Mouse (Mus musculus): ENCODE results near the gene B3glct. TPM values are rescaled to one million over a fixed set of nuclear protein-coding genes. Genes with fewer than 3 reads are reported as not detected.

The B3glct gene
- polyA plus RNA-seq, 1 experiment from 2014 or later: 13.8 TPM

DNA sequence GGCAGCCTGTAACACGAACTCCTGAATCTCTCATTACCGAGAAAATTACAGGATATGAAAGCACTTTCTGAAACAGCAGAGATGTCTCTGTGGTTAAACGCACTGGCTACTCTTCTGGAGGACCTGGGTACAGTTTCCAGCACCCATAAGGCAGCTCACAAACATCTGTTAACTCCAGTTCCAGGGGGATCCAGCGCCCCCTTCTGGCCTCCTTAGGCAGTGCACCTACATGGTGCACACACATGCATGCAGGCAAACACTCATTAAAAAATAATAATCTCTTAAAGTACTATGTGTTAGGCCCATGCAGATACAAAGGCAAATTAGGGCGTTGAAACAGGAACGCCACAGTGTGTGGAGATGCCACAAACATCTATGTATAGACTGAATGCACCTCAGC, 16.6 kb upstream of the B3glct start:
- Histone ChIP-seq H3K27ac (ENCODE audit: low read depth, low read length) (no peak overlapping the region), H3K4me2 (ENCODE audit: low read length) (no peak overlapping the region), H3K4me3 (ENCODE audit: low read length) (no peak overlapping the region), H3K36me3 (ENCODE audit: control insufficient read depth, insufficient read depth, low read length) (no peaks in the 10 kb centered on the region), H3K9me3 (ENCODE audit: control insufficient read depth, low read length) (no peaks in the 10 kb centered on the region), H3K27me3 (replicated peaks; ENCODE audit: control insufficient read depth, insufficient read depth, low read length) (no peaks in the 10 kb centered on the region), H3K4me1 (ENCODE audit: control insufficient read depth, insufficient read depth, low read depth, low read length) (no peaks in the 10 kb centered on the region), H3K9ac (ENCODE audit: low read depth, low read length) (no peak overlapping the region)
- 86% methylated on average over 6 of the region's 6 CpGs for WGBS
- ATAC-seq: no peak

GRCm38 (mm10) chr5:149662980-149663379, 15.1 kb upstream of the B3glct start:
- no peak for ATAC-seq
- no peak overlapping the region for H3K9ac ChIP-seq (ENCODE audit: low read depth, low read length)
- no peak overlapping the region for H3K4me3 ChIP-seq (ENCODE audit: low read length)
- no peaks in the 10 kb centered on the region for H3K9me3 ChIP-seq (ENCODE audit: control insufficient read depth, low read length)
- H3K27ac ChIP-seq (ENCODE audit: low read depth, low read length): no peak overlapping the region
- no peaks in the 10 kb centered on the region for H3K4me1 ChIP-seq (ENCODE audit: control insufficient read depth, insufficient read depth, low read depth, low read length)
- H3K36me3 ChIP-seq (ENCODE audit: control insufficient read depth, insufficient read depth, low read length): no peaks in the 10 kb centered on the region
- no peak overlapping the region for H3K4me2 ChIP-seq (ENCODE audit: low read length)
- 95% methylated on average over 6 of the region's 6 CpGs for WGBS
- H3K27me3 ChIP-seq (replicated peaks; ENCODE audit: control insufficient read depth, insufficient read depth, low read length): no peaks in the 10 kb centered on the region

GRCm38 (mm10) chr5:149663417-149663816, 14.6 kb upstream of the B3glct start:
- ATAC-seq: no peak
- Histone ChIP-seq H3K27ac (ENCODE audit: low read depth, low read length) (no peak overlapping the region), H3K36me3 (ENCODE audit: control insufficient read depth, insufficient read depth, low read length) (no peaks in the 10 kb centered on the region), H3K9ac (ENCODE audit: low read depth, low read length) (no peak overlapping the region), H3K4me2 (ENCODE audit: low read length) (no peak overlapping the region), H3K9me3 (ENCODE audit: control insufficient read depth, low read length) (no peaks in the 10 kb centered on the region), H3K4me1 (ENCODE audit: control insufficient read depth, insufficient read depth, low read depth, low read length) (no peaks in the 10 kb centered on the region), H3K27me3 (replicated peaks; ENCODE audit: control insufficient read depth, insufficient read depth, low read length) (no peaks in the 10 kb centered on the region), H3K4me3 (ENCODE audit: low read length) (no peak overlapping the region)
- WGBS: 87% methylated on average over 5 of the region's 5 CpGs

GRCm38 (mm10) chr5:149677196-149677595, 834 bp upstream of the B3glct start:
- no peaks in the 10 kb centered on the region for H3K27me3 ChIP-seq (replicated peaks; ENCODE audit: control insufficient read depth, insufficient read depth, low read length)
- peaks cover 10% of the 10 kb centered on the region for H3K4me1 ChIP-seq (ENCODE audit: control insufficient read depth, insufficient read depth, low read depth, low read length)
- no peaks in the 10 kb centered on the region for H3K36me3 ChIP-seq (ENCODE audit: control insufficient read depth, insufficient read depth, low read length)
- H3K27ac ChIP-seq (ENCODE audit: low read depth, low read length): no peak overlapping the region
- 92% methylated on average over 3 of the region's 3 CpGs for WGBS
- ATAC-seq: no peak
- no peak overlapping the region for H3K4me2 ChIP-seq (ENCODE audit: low read length)
- H3K9ac ChIP-seq (ENCODE audit: low read depth, low read length): no peak overlapping the region
- H3K9me3 ChIP-seq (ENCODE audit: control insufficient read depth, low read length): no peaks in the 10 kb centered on the region
- H3K4me3 ChIP-seq (ENCODE audit: low read length): no peak overlapping the region

DNA sequence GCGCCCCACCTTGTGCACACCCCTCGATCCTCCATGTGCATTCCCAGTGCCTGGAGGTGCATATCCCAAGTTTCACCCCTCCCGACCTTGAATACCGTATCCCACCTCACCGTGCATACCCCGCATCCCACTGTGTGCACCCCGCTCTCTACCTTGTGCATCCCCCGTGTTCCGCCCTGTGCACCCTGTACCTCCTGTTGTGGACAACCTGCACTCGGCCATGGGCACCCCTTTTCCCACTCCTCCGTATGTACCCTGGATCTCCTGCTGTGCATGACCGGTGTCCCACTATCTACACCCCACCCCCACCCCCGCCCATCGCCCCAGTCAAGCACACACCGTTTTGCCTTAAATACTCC, 939 bp downstream of the B3glct start:
- no peak overlapping the region for H3K27ac ChIP-seq (ENCODE audit: low read depth, low read length)
- H3K27me3 ChIP-seq (replicated peaks; ENCODE audit: control insufficient read depth, insufficient read depth, low read length): no peaks in the 10 kb centered on the region
- peak overlapping the region; percentile 84 for H3K9ac ChIP-seq (ENCODE audit: low read depth, low read length)
- peak overlapping the region; percentile 95 for H3K4me2 ChIP-seq (ENCODE audit: low read length)
- H3K9me3 ChIP-seq (ENCODE audit: control insufficient read depth, low read length): no peaks in the 10 kb centered on the region
- H3K36me3 ChIP-seq (ENCODE audit: control insufficient read depth, insufficient read depth, low read length): no peaks in the 10 kb centered on the region
- peaks cover 10% of the 10 kb centered on the region for H3K4me1 ChIP-seq (ENCODE audit: control insufficient read depth, insufficient read depth, low read depth, low read length)
- no peak; the same call in 1 of the 2 replicates for ATAC-seq
- H3K4me3 ChIP-seq (ENCODE audit: low read length): peak overlapping the region; percentile 79
- WGBS: 3% methylated on average over 15 of the region's 15 CpGs

GRCm38 (mm10) chr5:149679362-149679761, 1.3 kb downstream of the B3glct start:
- peak overlapping the region; percentile 84 for H3K9ac ChIP-seq (ENCODE audit: low read depth, low read length)
- no peaks in the 10 kb centered on the region for H3K27me3 ChIP-seq (replicated peaks; ENCODE audit: control insufficient read depth, insufficient read depth, low read length)
- H3K9me3 ChIP-seq (ENCODE audit: control insufficient read depth, low read length): no peaks in the 10 kb centered on the region
- no peak overlapping the region for H3K27ac ChIP-seq (ENCODE audit: low read depth, low read length)
- H3K36me3 ChIP-seq (ENCODE audit: control insufficient read depth, insufficient read depth, low read length): no peaks in the 10 kb centered on the region
- peaks cover 10% of the 10 kb centered on the region for H3K4me1 ChIP-seq (ENCODE audit: control insufficient read depth, insufficient read depth, low read depth, low read length)
- H3K4me2 ChIP-seq (ENCODE audit: low read length): peak overlapping the region; percentile 95
- 0 out of 2 replicates have a peak, but pooled peaks have one; percentile 5 for ATAC-seq
- WGBS: 9% methylated on average over 12 of the region's 12 CpGs
- H3K4me3 ChIP-seq (ENCODE audit: low read length): peak overlapping the region; percentile 79

DNA sequence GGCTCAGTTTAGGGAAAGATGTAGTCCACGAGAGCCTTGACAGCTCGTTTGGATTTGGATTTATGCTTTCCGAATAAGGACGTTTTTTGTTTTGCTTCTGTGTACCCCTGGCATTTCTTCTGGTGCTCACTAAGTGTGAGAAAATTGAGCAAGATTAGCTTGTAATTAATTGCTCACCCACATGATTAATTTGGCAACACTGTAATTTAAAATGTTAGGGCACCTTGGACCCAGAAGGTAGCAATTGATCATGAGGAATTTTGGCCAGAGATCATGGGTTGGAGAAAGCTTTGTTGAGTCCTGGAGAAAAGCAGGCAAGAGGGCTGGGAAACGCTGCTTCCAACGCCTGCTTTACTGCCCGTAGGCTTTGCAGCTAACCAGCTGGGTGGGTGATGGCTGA, 1.9 kb downstream of the B3glct start:
- Histone ChIP-seq H3K27me3 (replicated peaks; ENCODE audit: control insufficient read depth, insufficient read depth, low read length) (no peaks in the 10 kb centered on the region), H3K4me2 (ENCODE audit: low read length) (peak overlapping the region; percentile 95), H3K9ac (ENCODE audit: low read depth, low read length) (no peak overlapping the region), H3K4me3 (ENCODE audit: low read length) (no peak overlapping the region), H3K36me3 (ENCODE audit: control insufficient read depth, insufficient read depth, low read length) (no peaks in the 10 kb centered on the region), H3K9me3 (ENCODE audit: control insufficient read depth, low read length) (no peaks in the 10 kb centered on the region), H3K27ac (ENCODE audit: low read depth, low read length) (no peak overlapping the region), H3K4me1 (ENCODE audit: control insufficient read depth, insufficient read depth, low read depth, low read length) (peaks cover 10% of the 10 kb centered on the region)
- ATAC-seq: no peak
- WGBS: 52% methylated on average over 7 of the region's 7 CpGs

GRCm38 (mm10) chr5:149680946-149681345, 2.9 kb downstream of the B3glct start:
- Histone ChIP-seq H3K36me3 (ENCODE audit: control insufficient read depth, insufficient read depth, low read length) (no peaks in the 10 kb centered on the region), H3K27me3 (replicated peaks; ENCODE audit: control insufficient read depth, insufficient read depth, low read length) (no peaks in the 10 kb centered on the region), H3K9ac (ENCODE audit: low read depth, low read length) (no peak overlapping the region), H3K9me3 (ENCODE audit: control insufficient read depth, low read length) (no peaks in the 10 kb centered on the region), H3K4me3 (ENCODE audit: low read length) (no peak overlapping the region), H3K4me2 (ENCODE audit: low read length) (no peak overlapping the region), H3K27ac (ENCODE audit: low read depth, low read length) (no peak overlapping the region), H3K4me1 (ENCODE audit: control insufficient read depth, insufficient read depth, low read depth, low read length) (peaks cover 10% of the 10 kb centered on the region)
- WGBS: 68% methylated on average over 5 of the region's 5 CpGs
- no peak for ATAC-seq

- no peak overlapping the region for H3K4me2 ChIP-seq (ENCODE audit: low read length)
- no peak overlapping the region for H3K9ac ChIP-seq (ENCODE audit: low read depth, low read length)
- H3K36me3 ChIP-seq (ENCODE audit: control insufficient read depth, insufficient read depth, low read length): no peaks in the 10 kb centered on the region
- H3K27ac ChIP-seq (ENCODE audit: low read depth, low read length): no peak overlapping the region
- ATAC-seq: no peak
- WGBS: 80% methylated on average over 5 of the region's 5 CpGs
- no peak overlapping the region for H3K4me3 ChIP-seq (ENCODE audit: low read length)
- H3K9me3 ChIP-seq (ENCODE audit: control insufficient read depth, low read length): no peaks in the 10 kb centered on the region
- H3K4me1 ChIP-seq (ENCODE audit: control insufficient read depth, insufficient read depth, low read depth, low read length): no peaks in the 10 kb centered on the region
- no peaks in the 10 kb centered on the region for H3K27me3 ChIP-seq (replicated peaks; ENCODE audit: control insufficient read depth, insufficient read depth, low read length)
Measured at GRCm38 (mm10) chr5:149689860-149690259, 11.8 kb downstream of the B3glct start.

GRCm38 (mm10) chr5:149692548-149692947, 14.5 kb downstream of the B3glct start:
- H3K9me3 ChIP-seq (ENCODE audit: control insufficient read depth, low read length): no peaks in the 10 kb centered on the region
- no peak overlapping the region for H3K4me2 ChIP-seq (ENCODE audit: low read length)
- H3K36me3 ChIP-seq (ENCODE audit: control insufficient read depth, insufficient read depth, low read length): no peaks in the 10 kb centered on the region
- no peak for ATAC-seq
- WGBS: 81% methylated on average over 11 of the region's 11 CpGs
- H3K27ac ChIP-seq (ENCODE audit: low read depth, low read length): no peak overlapping the region
- H3K27me3 ChIP-seq (replicated peaks; ENCODE audit: control insufficient read depth, insufficient read depth, low read length): no peaks in the 10 kb centered on the region
- H3K9ac ChIP-seq (ENCODE audit: low read depth, low read length): no peak overlapping the region
- H3K4me3 ChIP-seq (ENCODE audit: low read length): no peak overlapping the region
- no peaks in the 10 kb centered on the region for H3K4me1 ChIP-seq (ENCODE audit: control insufficient read depth, insufficient read depth, low read depth, low read length)

All from hindbrain, embryonic 16.5 days (tissue).